Mouse (Mus musculus): ENCODE measurements around the gene Zdhhc20. TPM values are rescaled to one million over a fixed set of nuclear protein-coding genes. Genes with fewer than 3 reads are reported as not detected.

The Zdhhc20 gene
- 50.7 and 58.0 TPM in 2 replicates for polyA plus RNA-seq (2014; fragmentation: Nextera tagmentation; extraction: Ambion mirVana)

DNA sequence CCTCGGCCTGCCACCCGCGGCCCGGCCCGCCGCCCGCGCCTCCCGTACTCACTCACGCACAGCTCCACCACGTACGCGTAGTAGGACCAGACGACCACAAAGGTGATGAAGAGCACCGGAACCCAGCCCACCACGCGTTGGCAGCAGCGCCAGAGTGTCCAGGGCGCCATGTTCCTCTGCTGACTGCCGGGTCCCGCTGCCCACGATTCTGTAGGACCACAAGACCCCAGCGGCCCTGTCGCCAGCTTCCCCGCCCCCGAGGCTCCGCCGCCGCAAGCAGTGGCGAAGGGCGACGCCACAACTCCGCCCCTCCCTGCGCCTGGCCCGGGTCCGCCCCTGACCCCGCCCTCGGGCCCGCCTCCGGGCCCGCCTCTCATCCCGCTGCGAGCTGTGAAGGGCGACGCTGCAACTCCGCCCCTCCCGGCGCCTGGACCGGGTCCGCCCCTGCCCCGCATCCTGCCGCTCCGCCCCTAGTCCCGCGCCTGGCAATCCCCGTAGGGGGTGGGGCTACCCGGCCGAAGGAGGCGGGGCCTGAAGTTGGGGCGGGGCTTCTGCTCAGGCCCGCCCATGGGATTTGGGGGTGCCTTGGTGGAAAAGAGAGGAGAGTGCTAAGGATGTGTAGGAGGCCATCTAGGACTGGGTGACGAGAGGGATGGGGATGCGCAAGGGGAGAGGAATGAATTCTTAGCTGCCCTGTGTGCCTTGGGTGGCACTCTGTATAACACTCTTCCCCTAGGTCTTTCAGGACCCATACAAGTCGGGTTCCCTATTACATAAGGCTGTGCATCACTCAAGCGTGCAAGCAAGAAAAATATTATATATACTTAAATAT, at the start of gene Zdhhc20:
Gene Zdhhc20, minus strand, starts transcription at position 266 of the 832 bp plus-strand sequence.
- Histone ChIP-seq H3K36me3 (ENCODE audit: control insufficient read depth, insufficient read depth, low read length) (no peaks in the 10 kb centered on the region), H3K9me3 (ENCODE audit: control insufficient read depth, low read length) (no peaks in the 10 kb centered on the region), H3K27me3 (ENCODE audit: control insufficient read depth, insufficient read depth, low read length) (no peaks in the 10 kb centered on the region), H3K4me1 (ENCODE audit: control insufficient read depth, insufficient read depth, low read length) (0 out of 2 replicates have a peak, but pooled peaks cover 2% of the 10 kb centered on the region), H3K9ac (ENCODE audit: low read length) (peak within 1 kb of the TSS; percentile 94), H3K4me3 (ENCODE audit: low read depth, low read length) (peak within 1 kb of the TSS; percentile 90), H3K27ac (ENCODE audit: low read depth, low read length) (peak within 1 kb of the TSS; percentile 70; the same call in 1 of the 2 replicates), H3K4me2 (ENCODE audit: low read depth) (peak within 1 kb of the TSS; percentile 66)
- DNase-seq (ENCODE audit: low spot score) = peak; percentile 99
- 3% methylated on average over 51 of the region's 65 CpGs for WGBS
- ATAC-seq (ENCODE audit: insufficient read depth, low FRiP score, low TSS enrichment) = peak; percentile 94

DNA sequence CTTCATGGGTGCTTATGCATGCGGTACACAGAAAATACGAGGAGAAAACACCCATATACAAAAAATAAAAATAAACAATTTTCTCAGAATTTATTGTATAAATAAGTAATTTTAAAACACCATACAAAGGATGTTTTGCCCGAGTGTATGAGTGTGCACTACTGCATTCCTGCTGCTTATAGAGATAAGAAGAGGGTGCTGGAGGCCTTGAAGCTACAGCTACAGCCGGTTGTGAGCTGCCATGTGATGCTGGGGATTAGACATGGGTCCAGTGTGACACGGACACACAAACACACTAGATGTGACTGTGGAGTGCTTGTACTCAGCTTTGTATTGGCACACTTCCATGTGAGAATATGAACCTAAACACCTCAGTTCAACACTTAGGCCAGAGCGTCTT, 47.2 kb upstream of the Zdhhc20 start:
- WGBS = 93% methylated on average over 6 of the region's 6 CpGs
- DNase-seq (ENCODE audit: low spot score) (no peak), ATAC-seq (ENCODE audit: insufficient read depth, low FRiP score, low TSS enrichment) (no peak)
- H3K9me3 ChIP-seq (ENCODE audit: control insufficient read depth, low read length) = no peaks in the 10 kb centered on the region
- no peak overlapping the region for H3K27ac ChIP-seq (ENCODE audit: low read depth, low read length)
- no peaks in the 10 kb centered on the region for H3K36me3 ChIP-seq (ENCODE audit: control insufficient read depth, insufficient read depth, low read length)
- no peaks in the 10 kb centered on the region for H3K27me3 ChIP-seq (ENCODE audit: control insufficient read depth, insufficient read depth, low read length)
- H3K4me1 ChIP-seq (ENCODE audit: control insufficient read depth, insufficient read depth, low read length) = no peaks in the 10 kb centered on the region
- H3K4me3 ChIP-seq (ENCODE audit: low read depth, low read length) = no peak overlapping the region
- no peak overlapping the region for H3K9ac ChIP-seq (ENCODE audit: low read length)
- H3K4me2 ChIP-seq (ENCODE audit: low read depth) = no peak overlapping the region

DNA sequence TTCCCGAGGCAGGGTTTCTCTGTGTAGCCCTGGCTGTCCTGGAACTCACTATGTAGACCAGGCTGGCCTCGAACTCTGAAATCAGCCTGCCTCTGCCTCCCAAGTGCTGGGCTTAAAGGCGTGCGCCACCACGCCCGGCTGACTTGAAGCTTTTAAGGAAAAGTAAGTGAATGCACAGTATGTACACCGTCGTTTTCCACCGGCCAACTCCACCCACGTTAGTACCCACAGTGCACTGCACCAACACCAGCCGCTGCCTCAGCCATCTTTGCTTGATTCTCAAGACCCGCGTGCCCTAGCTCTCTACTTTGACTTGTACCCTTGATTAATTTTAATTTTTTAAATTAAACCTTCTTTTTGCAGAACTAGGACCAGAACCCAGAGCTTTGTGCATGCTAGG, 44.6 kb upstream of the Zdhhc20 start:
- no peak overlapping the region for H3K4me2 ChIP-seq (ENCODE audit: low read depth)
- H3K4me1 ChIP-seq (ENCODE audit: control insufficient read depth, insufficient read depth, low read length) = no peaks in the 10 kb centered on the region
- no peak overlapping the region for H3K4me3 ChIP-seq (ENCODE audit: low read depth, low read length)
- H3K27ac ChIP-seq (ENCODE audit: low read depth, low read length) = no peak overlapping the region
- H3K9me3 ChIP-seq (ENCODE audit: control insufficient read depth, low read length) = no peaks in the 10 kb centered on the region
- no peaks in the 10 kb centered on the region for H3K36me3 ChIP-seq (ENCODE audit: control insufficient read depth, insufficient read depth, low read length)
- DNase-seq (ENCODE audit: low spot score) (no peak), ATAC-seq (ENCODE audit: insufficient read depth, low FRiP score, low TSS enrichment) (no peak)
- 94% methylated on average over 13 of the region's 13 CpGs for WGBS
- no peak overlapping the region for H3K9ac ChIP-seq (ENCODE audit: low read length)
- no peaks in the 10 kb centered on the region for H3K27me3 ChIP-seq (ENCODE audit: control insufficient read depth, insufficient read depth, low read length)

DNA sequence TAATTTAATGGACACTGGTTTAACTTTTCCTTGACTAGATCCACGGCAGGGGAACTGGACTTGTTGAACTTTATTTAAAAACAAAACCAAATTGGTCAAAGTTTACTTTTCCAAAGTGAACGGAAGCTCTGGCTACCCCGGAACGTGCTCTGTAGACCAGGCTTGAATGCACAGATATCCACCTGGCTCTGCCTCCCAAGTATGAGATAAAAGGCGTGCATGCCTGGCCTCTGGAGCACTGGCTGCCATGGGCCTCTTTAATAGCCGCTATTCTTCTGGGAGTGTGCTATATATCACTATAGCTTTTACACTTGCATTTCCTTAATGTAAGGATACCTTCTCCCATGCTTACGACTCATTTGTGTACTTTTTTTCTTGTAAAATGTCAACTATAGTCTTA, 43.5 kb upstream of the Zdhhc20 start:
- H3K27me3 ChIP-seq (ENCODE audit: control insufficient read depth, insufficient read depth, low read length) = no peaks in the 10 kb centered on the region
- WGBS = 74% methylated on average over 7 of the region's 7 CpGs
- H3K27ac ChIP-seq (ENCODE audit: low read depth, low read length) = no peak overlapping the region
- no peaks in the 10 kb centered on the region for H3K4me1 ChIP-seq (ENCODE audit: control insufficient read depth, insufficient read depth, low read length)
- DNase-seq (ENCODE audit: low spot score) = no peak
- H3K4me2 ChIP-seq (ENCODE audit: low read depth) = no peak overlapping the region
- H3K4me3 ChIP-seq (ENCODE audit: low read depth, low read length) = no peak overlapping the region
- no peak overlapping the region for H3K9ac ChIP-seq (ENCODE audit: low read length)
- ATAC-seq (ENCODE audit: insufficient read depth, low FRiP score, low TSS enrichment) = no peak
- no peaks in the 10 kb centered on the region for H3K9me3 ChIP-seq (ENCODE audit: control insufficient read depth, low read length)
- H3K36me3 ChIP-seq (ENCODE audit: control insufficient read depth, insufficient read depth, low read length) = no peaks in the 10 kb centered on the region

DNA sequence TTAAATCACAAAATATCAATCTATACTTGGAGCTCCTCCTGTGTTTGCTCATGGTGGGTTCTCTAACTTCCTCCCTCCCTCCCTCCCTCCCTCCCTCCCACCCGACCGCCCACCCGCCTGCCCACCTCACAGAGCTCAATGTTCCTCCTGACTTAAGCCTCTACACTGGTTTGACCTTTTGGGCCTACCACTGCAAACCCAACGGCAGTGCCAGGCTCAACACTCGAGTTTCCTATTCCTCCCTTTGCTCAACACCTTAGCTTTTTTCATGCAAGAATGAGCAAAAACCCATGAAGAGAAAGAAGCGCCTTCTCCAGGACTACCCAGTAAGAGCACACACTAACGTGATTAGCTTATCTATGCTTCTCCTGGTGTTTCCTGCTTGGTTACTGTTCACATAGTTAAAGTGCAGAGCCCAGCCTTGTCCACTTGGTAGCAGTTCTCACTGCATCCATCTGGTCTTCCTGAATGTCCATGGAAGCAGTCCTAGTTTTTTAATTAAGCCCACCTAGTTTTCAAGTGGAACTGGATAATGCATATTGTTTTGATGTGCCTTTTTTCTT, 42.9 kb upstream of the Zdhhc20 start:
- Histone ChIP-seq H3K27ac (ENCODE audit: low read depth, low read length) (no peak overlapping the region), H3K36me3 (ENCODE audit: control insufficient read depth, insufficient read depth, low read length) (no peaks in the 10 kb centered on the region), H3K27me3 (ENCODE audit: control insufficient read depth, insufficient read depth, low read length) (no peaks in the 10 kb centered on the region), H3K9me3 (ENCODE audit: control insufficient read depth, low read length) (no peaks in the 10 kb centered on the region), H3K4me2 (ENCODE audit: low read depth) (no peak overlapping the region), H3K4me1 (ENCODE audit: control insufficient read depth, insufficient read depth, low read length) (no peaks in the 10 kb centered on the region), H3K9ac (ENCODE audit: low read length) (no peak overlapping the region), H3K4me3 (ENCODE audit: low read depth, low read length) (no peak overlapping the region)
- DNase-seq (ENCODE audit: low spot score) = no peak
- WGBS = 86% methylated on average over 7 of the region's 7 CpGs
- no peak for ATAC-seq (ENCODE audit: insufficient read depth, low FRiP score, low TSS enrichment)

DNA sequence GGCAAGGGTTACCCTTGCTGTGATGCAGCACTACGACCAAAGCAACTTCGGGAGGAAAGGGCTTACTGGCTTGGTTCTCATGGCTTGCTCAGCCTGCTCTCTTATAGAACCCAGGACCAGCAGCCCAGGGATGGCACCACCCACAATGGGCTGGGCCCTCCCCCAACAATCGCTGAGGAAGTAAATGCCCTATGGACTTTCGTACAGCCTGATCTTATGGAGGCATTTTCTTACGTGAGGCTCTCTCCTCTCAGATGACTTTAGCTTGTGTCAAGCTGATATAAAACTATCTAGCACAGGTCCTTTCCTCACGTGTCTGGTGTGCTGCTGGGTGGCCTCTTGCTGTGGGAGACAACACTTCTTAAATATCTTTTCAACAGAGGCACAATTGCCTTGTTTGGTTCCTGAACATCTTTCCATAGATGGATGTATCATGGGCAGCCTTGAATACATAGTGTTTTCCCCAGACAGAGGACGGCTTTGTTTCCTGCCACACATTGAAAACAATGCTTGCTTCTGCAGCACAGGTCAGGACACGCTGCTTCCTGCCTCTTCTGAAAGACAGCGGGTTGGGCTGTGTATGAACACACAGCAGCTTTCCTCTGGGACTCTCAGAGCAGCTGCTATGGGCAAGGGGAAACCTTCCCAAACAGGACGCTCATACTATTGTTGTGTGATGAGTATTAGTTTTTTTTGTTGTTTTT, 31.5 kb upstream of the Zdhhc20 start:
- H3K4me1 ChIP-seq (ENCODE audit: control insufficient read depth, insufficient read depth, low read length) = peaks cover 6% of the 10 kb centered on the region; the same call in 1 of the 2 replicates
- peak; percentile 58 for ATAC-seq (ENCODE audit: insufficient read depth, low FRiP score, low TSS enrichment)
- H3K27me3 ChIP-seq (ENCODE audit: control insufficient read depth, insufficient read depth, low read length) = no peaks in the 10 kb centered on the region
- WGBS = 48% methylated on average over 10 of the region's 10 CpGs
- peak; percentile 43 for DNase-seq (ENCODE audit: low spot score)
- no peak overlapping the region for H3K4me2 ChIP-seq (ENCODE audit: low read depth)
- no peaks in the 10 kb centered on the region for H3K9me3 ChIP-seq (ENCODE audit: control insufficient read depth, low read length)
- no peak overlapping the region for H3K9ac ChIP-seq (ENCODE audit: low read length)
- peaks cover 5% of the 10 kb centered on the region; the same call in 1 of the 2 replicates for H3K36me3 ChIP-seq (ENCODE audit: control insufficient read depth, insufficient read depth, low read length)
- H3K27ac ChIP-seq (ENCODE audit: low read depth, low read length) = peak overlapping the region; percentile 56
- no peak overlapping the region for H3K4me3 ChIP-seq (ENCODE audit: low read depth, low read length)

DNA sequence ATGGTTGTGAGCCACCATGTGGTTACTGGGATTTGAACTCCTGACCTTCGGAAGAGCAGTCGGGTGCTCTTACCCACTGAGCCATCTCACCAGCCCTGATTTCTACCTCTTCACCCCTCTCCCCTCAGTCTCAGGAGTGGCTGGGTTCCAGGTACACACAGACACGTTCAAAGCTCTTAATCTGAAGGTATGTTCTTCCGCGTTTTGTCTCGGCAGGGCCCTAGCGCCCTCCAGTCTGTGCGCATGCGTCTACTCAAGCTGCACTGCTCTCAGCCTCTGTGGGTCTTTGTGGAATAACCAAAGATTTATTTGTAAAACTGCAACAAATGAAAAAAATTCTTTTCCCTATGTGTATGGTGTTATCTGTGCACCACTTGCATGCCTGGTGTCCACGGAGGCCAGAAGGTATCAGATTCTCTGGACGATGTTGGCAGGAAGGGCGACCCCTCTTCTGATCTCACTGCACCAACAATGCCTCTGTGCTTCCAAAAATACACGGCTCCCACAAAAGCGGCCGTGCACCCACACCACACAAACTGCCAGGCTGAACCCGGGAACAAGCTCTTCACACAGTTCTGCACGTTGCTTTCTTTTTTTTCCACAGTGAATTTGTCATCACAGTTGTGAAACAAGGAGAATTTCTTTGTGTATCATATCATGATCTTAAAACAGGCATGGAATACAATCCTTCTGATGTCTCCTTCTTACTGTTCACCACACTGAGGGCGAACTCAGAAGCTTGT, 30.7 kb upstream of the Zdhhc20 start:
- Histone ChIP-seq H3K27ac (ENCODE audit: low read depth, low read length) (peak overlapping the region; percentile 56), H3K27me3 (ENCODE audit: control insufficient read depth, insufficient read depth, low read length) (no peaks in the 10 kb centered on the region), H3K9me3 (ENCODE audit: control insufficient read depth, low read length) (no peaks in the 10 kb centered on the region), H3K36me3 (ENCODE audit: control insufficient read depth, insufficient read depth, low read length) (peaks cover 5% of the 10 kb centered on the region; the same call in 1 of the 2 replicates), H3K4me3 (ENCODE audit: low read depth, low read length) (no peak overlapping the region), H3K4me2 (ENCODE audit: low read depth) (no peak overlapping the region), H3K4me1 (ENCODE audit: control insufficient read depth, insufficient read depth, low read length) (peaks cover 6% of the 10 kb centered on the region; the same call in 1 of the 2 replicates), H3K9ac (ENCODE audit: low read length) (no peak overlapping the region)
- WGBS = 90% methylated on average over 18 of the region's 18 CpGs
- no peak for DNase-seq (ENCODE audit: low spot score)
- ATAC-seq (ENCODE audit: insufficient read depth, low FRiP score, low TSS enrichment) = no peak

DNA sequence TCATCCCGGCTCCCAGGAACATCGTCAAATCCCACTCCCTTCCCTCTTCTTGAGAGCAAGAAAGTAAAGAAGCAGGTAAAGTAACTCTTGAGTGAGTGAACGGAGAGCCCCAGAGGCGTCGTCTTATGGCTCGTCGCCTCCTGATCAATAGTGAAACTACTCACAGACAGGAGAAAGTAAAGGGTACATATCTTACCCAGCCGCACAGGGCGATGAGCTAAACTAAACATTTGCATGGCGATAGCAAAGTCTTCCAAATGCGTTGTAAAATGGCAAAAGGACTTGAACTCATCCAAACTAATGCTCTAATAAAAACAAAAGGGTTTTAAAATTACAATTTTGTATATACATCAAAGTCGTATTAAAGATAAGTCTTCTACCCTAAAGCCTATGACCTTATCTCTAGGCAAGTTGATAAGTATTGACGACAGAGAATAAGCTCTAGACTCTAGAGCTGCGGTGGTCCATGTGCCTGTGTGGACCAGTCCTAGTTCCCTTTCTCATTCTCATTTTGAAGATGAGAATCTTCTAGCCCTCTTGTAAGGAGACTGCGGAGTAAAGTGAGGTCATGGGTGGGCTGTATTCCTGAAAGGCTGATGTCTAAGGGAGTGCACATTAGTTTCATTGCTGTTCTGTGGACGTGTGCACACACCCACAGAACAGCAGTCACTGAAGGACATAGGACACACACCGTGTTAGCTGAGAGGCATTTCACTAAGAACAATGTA, 29.2 kb upstream of the Zdhhc20 start:
- H3K9me3 ChIP-seq (ENCODE audit: control insufficient read depth, low read length) = no peaks in the 10 kb centered on the region
- no peak for ATAC-seq (ENCODE audit: insufficient read depth, low FRiP score, low TSS enrichment)
- peaks cover 3% of the 10 kb centered on the region; the same call in 1 of the 2 replicates for H3K36me3 ChIP-seq (ENCODE audit: control insufficient read depth, insufficient read depth, low read length)
- no peak for DNase-seq (ENCODE audit: low spot score)
- peaks cover 6% of the 10 kb centered on the region; the same call in 1 of the 2 replicates for H3K4me1 ChIP-seq (ENCODE audit: control insufficient read depth, insufficient read depth, low read length)
- H3K27me3 ChIP-seq (ENCODE audit: control insufficient read depth, insufficient read depth, low read length) = no peaks in the 10 kb centered on the region
- H3K4me3 ChIP-seq (ENCODE audit: low read depth, low read length) = no peak overlapping the region
- no peak overlapping the region for H3K27ac ChIP-seq (ENCODE audit: low read depth, low read length)
- WGBS = 96% methylated on average over 17 of the region's 17 CpGs
- no peak overlapping the region for H3K4me2 ChIP-seq (ENCODE audit: low read depth)
- no peak overlapping the region for H3K9ac ChIP-seq (ENCODE audit: low read length)

All from neural tube, embryonic 11.5 days (tissue).